Mouse (Mus musculus) intestine, postnatal 0 days (tissue): ENCODE data around the gene Pced1a. TPM values are rescaled to one million over a fixed set of nuclear protein-coding genes. Genes with fewer than 3 reads are reported as not detected.
A peak's percentile ranks its signal among the peaks of the same experiment; 100 is the strongest.

Experiments
- ATAC-seq: fragments of 200-750 bp; cut with Nextera tagmentation; 2 replicates; pipeline ENCODE4 v1.8.0; 2017; ENCODE audit warnings: mild to moderate bottlenecking, moderate TSS enrichment, moderate library complexity
- H3K27ac ChIP-seq: fragments of 300-500 bp; sonication (generic); 2 replicates; pipeline ENCODE4 v1.5.1; 2014; ENCODE audit warnings: mild to moderate bottlenecking, low read depth, low read length, moderate library complexity
- H3K27me3 ChIP-seq: fragments of 300-500 bp; sonication (generic); replicated peaks from 2 replicates; pipeline ENCODE4 v1.6.1; 2014; ENCODE audit warnings: low read length, mixed read lengths; ENCODE audit not compliant: control insufficient read depth, insufficient read depth
- H3K36me3 ChIP-seq: fragments of 300-500 bp; sonication (generic); 2 replicates; pipeline ENCODE4 v1.6.1; 2014; ENCODE audit warnings: mild to moderate bottlenecking, moderate library complexity; ENCODE audit not compliant: control insufficient read depth, insufficient read depth
- H3K4me1 ChIP-seq: fragments of 300-500 bp; sonication (generic); replicated peaks from 2 replicates; pipeline ENCODE4 v1.6.1; 2014; ENCODE audit warnings: antibody characterized with exemption, low read length, mixed read lengths; ENCODE audit not compliant: control insufficient read depth, insufficient read depth
- H3K4me2 ChIP-seq: fragments of 300-500 bp; sonication (generic); replicated peaks from 2 replicates; pipeline ENCODE4 v1.6.1; 2014; ENCODE audit warnings: low read depth, mild to moderate bottlenecking, moderate library complexity
- H3K4me3 ChIP-seq: fragments of 300-500 bp; sonication (generic); 2 replicates; pipeline ENCODE4 v1.5.1; 2014; ENCODE audit warnings: low read depth, low read length
- H3K9ac ChIP-seq: fragments of 300-500 bp; sonication (generic); 2 replicates; pipeline ENCODE4 v1.6.1; 2014; ENCODE audit warnings: mild to moderate bottlenecking, low read depth, low read length
- H3K9me3 ChIP-seq: fragments of 300-500 bp; sonication (generic); 2 replicates; pipeline ENCODE4 v1.6.1; 2016; ENCODE audit warnings: mixed run types; ENCODE audit not compliant: control insufficient read depth
- CTCF ChIP-seq: sonication (generic); IDR thresholded peaks from 2 replicates; pipeline ENCODE4 v1.5.1; 2016; ENCODE audit warnings: low read depth, mild to moderate bottlenecking, control low read depth, antibody characterized with exemption, moderate library complexity
- WGBS: fragments of 180-500 bp; shearing (Covaris S2); extraction: QIAGEN DNeasy Blood & Tissue Kit; methylation state at CpG from one replicate; pipeline ENCODE4 v1.1.7; 2014; 5-methylcytosine and 5-hydroxymethylcytosine counted together
- polyA plus RNA-seq: library from polyadenylated mRNA; unstranded; fragments of >200 nt; fragmentation: Nextera tagmentation; extraction: Ambion mirVana; gene quantifications from 2 replicates; pipeline ENCODE4 v1.2.1, GENCODE M21; 2015

Gene Pced1a
- polyA plus RNA-seq, 1 experiment from 2014 or later: 6.1 TPM

DNA sequence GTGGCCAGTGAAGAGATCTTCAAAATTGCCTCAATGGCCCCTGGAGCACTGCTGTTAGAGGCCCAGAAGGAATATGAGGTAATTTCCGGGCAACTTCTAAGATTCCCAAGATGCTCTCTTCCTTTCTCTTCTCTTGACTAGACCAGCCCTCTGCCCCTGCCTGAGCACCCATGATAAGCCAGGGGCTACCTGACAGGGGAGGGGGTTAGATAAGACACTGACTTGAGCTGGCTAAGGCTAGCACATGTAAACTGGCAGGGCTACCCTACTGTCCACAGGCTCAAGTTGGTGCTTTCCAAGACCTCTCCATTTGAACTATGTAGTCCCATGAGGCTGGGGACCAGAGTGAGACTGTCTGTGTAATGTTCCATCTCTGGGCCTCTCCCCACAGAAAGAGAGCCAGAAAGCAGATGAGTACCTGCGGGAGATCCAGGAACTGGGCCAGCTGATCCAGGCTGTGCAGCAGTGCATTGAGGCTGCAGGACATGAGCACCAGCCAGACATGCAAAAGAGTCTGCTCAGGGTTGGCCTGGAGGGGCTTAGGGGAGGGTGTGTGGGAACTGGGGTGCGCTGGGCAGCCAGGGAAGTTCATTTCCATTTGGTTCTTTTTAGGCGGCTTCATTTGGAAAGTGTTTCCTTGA, 15.5 kb upstream of the Pced1a start:
- H3K4me3 ChIP-seq: no peak overlapping the region
- no peak overlapping the region for H3K4me2 ChIP-seq
- no peaks in the 10 kb centered on the region for H3K27me3 ChIP-seq
- H3K9ac ChIP-seq: no peak overlapping the region
- ATAC-seq: no peak
- no peaks in the 10 kb centered on the region for H3K9me3 ChIP-seq
- H3K36me3 ChIP-seq: peaks cover 66% of the 10 kb centered on the region
- no peak overlapping the region for H3K27ac ChIP-seq
- no peak for TF ChIP-seq CTCF
- WGBS: 96% methylated on average over 4 of the region's 4 CpGs
- H3K4me1 ChIP-seq: no peaks in the 10 kb centered on the region

DNA sequence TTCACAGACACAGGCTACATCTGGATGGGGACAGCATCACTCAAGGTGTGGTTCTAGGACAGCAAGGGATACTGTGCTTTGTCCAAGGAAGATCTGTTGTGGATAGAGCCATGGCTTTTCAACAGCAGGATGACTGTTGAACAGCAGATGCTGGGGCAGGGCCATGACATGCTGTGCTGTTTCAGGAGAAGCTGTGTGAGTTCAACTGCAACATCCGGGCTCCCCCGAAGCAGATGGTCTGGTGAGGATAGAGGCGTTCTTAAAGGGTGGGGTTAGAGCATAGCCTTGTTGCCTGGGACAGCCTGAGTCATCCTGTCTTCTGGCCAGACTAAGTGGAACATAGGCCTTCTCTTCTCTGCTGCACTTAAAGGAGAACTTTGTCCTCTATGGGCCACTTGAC, 14.4 kb upstream of the Pced1a start:
- Histone ChIP-seq H3K4me2 (no peak overlapping the region), H3K4me1 (no peaks in the 10 kb centered on the region), H3K27me3 (no peaks in the 10 kb centered on the region), H3K4me3 (no peak overlapping the region), H3K27ac (no peak overlapping the region), H3K36me3 (peaks cover 65% of the 10 kb centered on the region), H3K9me3 (no peaks in the 10 kb centered on the region), H3K9ac (no peak overlapping the region)
- no peak for TF ChIP-seq CTCF
- no peak for ATAC-seq
- 87% methylated on average over 3 of the region's 3 CpGs for WGBS

DNA sequence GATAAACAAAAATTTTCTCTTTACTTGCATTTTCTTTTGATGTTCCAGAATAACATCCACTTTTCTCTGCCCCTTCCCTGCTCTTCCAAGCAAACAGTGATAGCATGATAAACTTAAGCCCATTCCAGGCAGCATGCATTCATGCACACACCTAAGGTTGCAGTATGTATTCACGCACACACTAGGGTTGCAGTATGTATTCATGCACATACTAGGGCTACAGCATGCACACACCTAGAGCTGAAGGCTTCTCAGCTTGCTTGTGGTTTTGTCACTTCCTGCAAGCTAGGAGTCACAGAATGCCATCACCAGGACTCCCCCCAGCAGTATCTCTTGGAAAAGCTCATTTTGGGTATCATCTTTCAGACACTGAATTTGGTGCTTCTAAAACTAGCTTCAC, 12.3 kb upstream of the Pced1a start:
- Histone ChIP-seq H3K9ac (no peak overlapping the region), H3K4me1 (no peaks in the 10 kb centered on the region), H3K4me2 (no peak overlapping the region), H3K27ac (no peak overlapping the region), H3K9me3 (no peaks in the 10 kb centered on the region), H3K27me3 (no peaks in the 10 kb centered on the region), H3K4me3 (no peak overlapping the region), H3K36me3 (peaks cover 45% of the 10 kb centered on the region)
- WGBS: 94% methylated on average over 1 of the region's 1 CpGs
- TF ChIP-seq CTCF: no peak
- ATAC-seq: no peak

DNA sequence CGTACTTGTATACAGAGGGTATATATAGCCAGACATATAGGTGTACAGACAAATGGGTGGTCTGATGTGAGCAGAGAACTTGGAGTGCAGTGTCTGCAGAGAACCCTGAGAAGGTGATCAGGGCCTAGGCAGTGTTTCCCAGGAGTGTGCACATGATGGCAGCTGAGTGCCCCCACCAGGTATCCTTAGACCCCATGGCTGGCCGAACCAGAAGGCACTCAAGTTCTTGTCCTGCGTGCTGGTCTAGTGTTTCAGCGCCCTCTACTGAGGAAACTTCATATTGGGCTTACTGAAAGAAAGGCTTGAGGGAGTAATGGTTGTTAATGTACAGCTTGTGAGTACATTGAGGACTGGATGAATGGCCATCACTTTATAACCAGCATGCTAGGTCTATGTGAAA, 8.7 kb upstream of the Pced1a start:
- peak; percentile 81 for TF ChIP-seq CTCF
- ATAC-seq: no peak

DNA sequence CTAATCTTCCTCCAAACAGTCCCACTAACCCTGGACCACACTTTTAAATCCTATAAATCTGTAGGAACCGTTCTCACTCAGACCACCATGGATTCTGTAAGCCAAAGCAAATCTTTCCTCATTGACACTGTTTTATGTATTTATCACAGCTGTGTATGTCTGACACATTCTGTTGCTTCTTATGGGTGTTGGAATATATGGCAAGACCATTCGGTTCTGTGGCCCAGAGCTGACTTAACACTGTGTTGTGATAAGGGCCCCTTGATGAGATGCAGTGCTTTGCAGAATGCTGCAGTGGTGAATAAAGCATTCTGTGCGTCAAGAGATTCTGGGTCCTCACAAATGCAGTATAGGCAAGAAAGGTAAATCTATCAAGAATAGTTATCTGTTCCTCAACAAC, 7.7 kb upstream of the Pced1a start:
- H3K9me3 ChIP-seq: no peaks in the 10 kb centered on the region
- H3K4me3 ChIP-seq: no peak overlapping the region
- TF ChIP-seq CTCF: no peak
- H3K27ac ChIP-seq: no peak overlapping the region
- no peaks in the 10 kb centered on the region for H3K4me1 ChIP-seq
- no peaks in the 10 kb centered on the region for H3K27me3 ChIP-seq
- WGBS: 83% methylated on average over 3 of the region's 3 CpGs
- no peak overlapping the region for H3K9ac ChIP-seq
- no peaks in the 10 kb centered on the region for H3K36me3 ChIP-seq
- no peak for ATAC-seq
- H3K4me2 ChIP-seq: no peak overlapping the region

More for the DNA sequence above, 8.7 kb upstream of the Pced1a start:
- Histone ChIP-seq H3K4me1 (no peaks in the 10 kb centered on the region), H3K27ac (no peak overlapping the region), H3K36me3 (peaks cover 9% of the 10 kb centered on the region), H3K9ac (no peak overlapping the region), H3K4me2 (no peak overlapping the region), H3K4me3 (no peak overlapping the region), H3K27me3 (no peaks in the 10 kb centered on the region), H3K9me3 (no peaks in the 10 kb centered on the region)
- 24% methylated on average over 4 of the region's 4 CpGs for WGBS

DNA sequence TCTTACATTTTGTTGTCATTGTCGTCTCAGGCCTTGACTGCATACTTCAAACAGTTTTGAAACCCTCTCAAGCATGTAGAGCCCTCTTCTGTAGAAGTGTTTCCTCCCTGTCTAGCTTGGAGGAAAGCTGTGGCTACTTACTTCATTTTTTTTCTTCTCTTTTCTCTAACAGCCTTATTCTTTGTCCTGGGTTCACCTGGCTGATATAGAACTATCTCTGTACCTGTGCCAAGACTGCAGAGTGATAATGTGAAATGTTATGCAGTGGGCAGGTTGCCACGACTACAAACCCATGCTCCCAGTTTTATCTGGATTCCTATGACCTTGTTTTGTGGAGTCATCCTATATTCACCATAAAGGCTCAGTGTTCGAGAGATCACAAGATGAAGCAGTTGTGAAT, 6.0 kb upstream of the Pced1a start:
- H3K9ac ChIP-seq: no peak overlapping the region
- H3K4me3 ChIP-seq: no peak overlapping the region
- no peaks in the 10 kb centered on the region for H3K4me1 ChIP-seq
- WGBS: 74% methylated on average over 3 of the region's 3 CpGs
- no peak for ATAC-seq
- no peaks in the 10 kb centered on the region for H3K9me3 ChIP-seq
- no peaks in the 10 kb centered on the region for H3K27me3 ChIP-seq
- H3K27ac ChIP-seq: no peak overlapping the region
- TF ChIP-seq CTCF: no peak
- no peak overlapping the region for H3K4me2 ChIP-seq
- no peaks in the 10 kb centered on the region for H3K36me3 ChIP-seq

DNA sequence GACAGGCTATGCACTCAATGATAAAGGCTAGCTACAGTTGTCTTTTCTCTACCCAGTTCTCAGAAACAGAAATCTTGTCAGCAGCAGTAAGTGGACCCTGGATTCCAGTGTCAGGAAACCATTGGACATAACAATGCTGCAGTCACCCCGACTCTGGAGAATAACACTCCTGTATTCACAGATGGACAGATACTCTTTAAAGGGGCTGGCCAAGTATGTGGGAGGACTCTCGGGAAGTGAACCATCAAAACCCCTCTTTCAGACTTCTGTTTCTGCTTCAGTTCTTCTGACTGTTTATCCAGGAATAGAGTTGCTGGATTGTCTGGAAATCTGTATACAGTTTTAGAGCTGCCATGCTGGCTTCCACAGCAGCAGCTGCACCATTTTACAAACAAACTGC, 5.3 kb upstream of the Pced1a start:
- no peak overlapping the region for H3K4me2 ChIP-seq
- 65% methylated on average over 2 of the region's 2 CpGs for WGBS
- H3K36me3 ChIP-seq: no peaks in the 10 kb centered on the region
- TF ChIP-seq CTCF: no peak
- H3K9me3 ChIP-seq: no peaks in the 10 kb centered on the region
- H3K9ac ChIP-seq: no peak overlapping the region
- H3K4me3 ChIP-seq: no peak overlapping the region
- ATAC-seq: no peak
- no peak overlapping the region for H3K27ac ChIP-seq
- no peaks in the 10 kb centered on the region for H3K27me3 ChIP-seq
- no peaks in the 10 kb centered on the region for H3K4me1 ChIP-seq
